Mouse (Mus musculus) C2C12 (cell line): ENCODE measurements around the gene Cmtm4. TPM values are rescaled to one million over a fixed set of nuclear protein-coding genes. Genes with fewer than 3 reads are reported as not detected.

Experiments used
- H3K27me3 ChIP-seq: one replicate; pipeline ENCODE4 v1.6.1; 2011; ENCODE audit not compliant: control insufficient read depth, insufficient read depth, insufficient read length
- H3K36me3 ChIP-seq: one replicate; pipeline ENCODE4 v1.6.1; 2011; ENCODE audit not compliant: control insufficient read depth, insufficient read depth
- H3K4me3 ChIP-seq: one replicate; pipeline ENCODE4 v1.5.1; 2011; ENCODE audit warnings: mild to moderate bottlenecking, control low read depth; ENCODE audit not compliant: poor library complexity, insufficient read depth, severe bottlenecking
- H3K79me2 ChIP-seq: one replicate; pipeline ENCODE4 v1.6.1; 2011; ENCODE audit not compliant: control insufficient read depth, insufficient read depth
- H3K79me3 ChIP-seq: one replicate; pipeline ENCODE4 v1.6.1; 2011; ENCODE audit warnings: low read depth, control low read depth
- H3ac ChIP-seq: one replicate; pipeline ENCODE3; 2011; ENCODE audit warnings: low read depth; ENCODE audit not compliant: control insufficient read depth, insufficient read length
- CEBPB ChIP-seq: IDR thresholded peaks from one replicate; pipeline ENCODE4 v1.6.1; 2011; ENCODE audit warnings: low read depth, mild to moderate bottlenecking, control low read depth, moderate library complexity
- CTCF ChIP-seq: IDR thresholded peaks from one replicate; pipeline ENCODE4 v1.5.1; 2011; ENCODE audit not compliant: control insufficient read depth, insufficient read depth, insufficient read length
- FOSL1 ChIP-seq: IDR thresholded peaks from one replicate; pipeline ENCODE4 v1.8.0; 2011; ENCODE audit warnings: mild to moderate bottlenecking, low read length; ENCODE audit not compliant: poor library complexity, insufficient read depth, severe bottlenecking
- MAX ChIP-seq: IDR thresholded peaks from one replicate; pipeline ENCODE4 v1.6.1; 2011; ENCODE audit warnings: mild to moderate bottlenecking, control low read depth
- MYOD1 ChIP-seq: IDR thresholded peaks from one replicate; pipeline ENCODE4 v1.6.1; 2011; ENCODE audit warnings: low read depth; ENCODE audit not compliant: control insufficient read depth, insufficient read length
- MYOG ChIP-seq: IDR thresholded peaks from one replicate; pipeline ENCODE4 v1.6.1; 2011; ENCODE audit not compliant: control insufficient read depth, insufficient read length; ENCODE audit errors: extremely low read depth
- USF1 ChIP-seq: IDR thresholded peaks from one replicate; pipeline ENCODE4 v1.6.1; 2011; ENCODE audit warnings: low read depth, mild to moderate bottlenecking, control low read depth, moderate library complexity
- polyA plus RNA-seq: library from polyadenylated mRNA; unstranded; fragments of >200 nt; fragmentation: generic; extraction: Trizol; gene quantifications from one replicate; pipeline ENCODE4 v1.2.1, GENCODE M21; 2012; ENCODE audit warnings: missing spikeins

The Cmtm4 gene
- polyA plus RNA-seq, 1 experiment, result 11.3 TPM

GRCm38 (mm10) chr8:104414204-104414603, 18.6 kb upstream of the Cmtm4 start:
- no peak for TF ChIP-seq MAX
- TF ChIP-seq MYOG, result no peak
- TF ChIP-seq USF1, result no peak
- TF ChIP-seq MYOD1, result no peak
- TF ChIP-seq CEBPB, result no peak
- no peak for TF ChIP-seq CTCF
- TF ChIP-seq FOSL1, result no peak
- Histone ChIP-seq H3ac (no peak overlapping the region), H3K4me3 (no peak overlapping the region), H3K36me3 (peaks cover 31% of the 10 kb centered on the region), H3K79me3 (no peaks in the 10 kb centered on the region), H3K27me3 (no peaks in the 10 kb centered on the region), H3K79me2 (no peaks in the 10 kb centered on the region)

- H3ac ChIP-seq, result no peak overlapping the region
- H3K4me3 ChIP-seq, result no peak overlapping the region
- TF ChIP-seq MYOG, result no peak
- TF ChIP-seq CEBPB, result no peak
- no peak for TF ChIP-seq MYOD1
- no peak for TF ChIP-seq CTCF
- TF ChIP-seq MAX, result no peak
- no peak for TF ChIP-seq FOSL1
- no peak for TF ChIP-seq USF1
- no peaks in the 10 kb centered on the region for H3K27me3 ChIP-seq
- no peaks in the 10 kb centered on the region for H3K79me3 ChIP-seq
- no peaks in the 10 kb centered on the region for H3K79me2 ChIP-seq
- peaks cover 27% of the 10 kb centered on the region for H3K36me3 ChIP-seq
These were observed 18.2 kb upstream of the Cmtm4 start for GRCm38 (mm10) chr8:104413770-104414169.

GRCm38 (mm10) chr8:104412805-104413532, 17.4 kb upstream of the Cmtm4 start:
- H3ac ChIP-seq, result no peak overlapping the region
- no peaks in the 10 kb centered on the region for H3K27me3 ChIP-seq
- TF ChIP-seq MYOD1, result no peak
- TF ChIP-seq MAX, result no peak
- no peak for TF ChIP-seq CTCF
- TF ChIP-seq CEBPB, result no peak
- TF ChIP-seq MYOG, result no peak
- no peak for TF ChIP-seq FOSL1
- TF ChIP-seq USF1, result no peak
- H3K79me3 ChIP-seq, result no peaks in the 10 kb centered on the region
- H3K4me3 ChIP-seq, result no peak overlapping the region
- peaks cover 19% of the 10 kb centered on the region for H3K36me3 ChIP-seq
- no peaks in the 10 kb centered on the region for H3K79me2 ChIP-seq

GRCm38 (mm10) chr8:104411972-104412371, 16.4 kb upstream of the Cmtm4 start:
- TF ChIP-seq MAX (no peak), MYOD1 (no peak), CTCF (no peak), CEBPB (no peak), MYOG (no peak), FOSL1 (no peak), USF1 (no peak)
- Histone ChIP-seq H3K4me3 (no peak overlapping the region), H3K79me2 (no peaks in the 10 kb centered on the region), H3K36me3 (peaks cover 9% of the 10 kb centered on the region), H3K27me3 (no peaks in the 10 kb centered on the region), H3ac (no peak overlapping the region), H3K79me3 (no peaks in the 10 kb centered on the region)

GRCm38 (mm10) chr8:104411468-104411867, 15.9 kb upstream of the Cmtm4 start:
- no peak for TF ChIP-seq CEBPB
- TF ChIP-seq MYOD1, result no peak
- no peak for TF ChIP-seq MYOG
- no peak for TF ChIP-seq USF1
- no peak for TF ChIP-seq CTCF
- H3K4me3 ChIP-seq, result no peak overlapping the region
- no peaks in the 10 kb centered on the region for H3K79me2 ChIP-seq
- no peak overlapping the region for H3ac ChIP-seq
- H3K27me3 ChIP-seq, result no peaks in the 10 kb centered on the region
- peaks cover 8% of the 10 kb centered on the region for H3K36me3 ChIP-seq
- H3K79me3 ChIP-seq, result no peaks in the 10 kb centered on the region
